Mouse (Mus musculus) limb, embryonic 14.5 days (tissue): Measurements from ENCODE around the gene Grid2ip. TPM values are rescaled to one million over a fixed set of nuclear protein-coding genes. Genes with fewer than 3 reads are reported as not detected.
A peak's percentile ranks its signal among the peaks of the same experiment; 100 is the strongest.

Experiments
- ATAC-seq: fragments of 200-750 bp; cut with Nextera tagmentation; 2 replicates; pipeline ENCODE4 v1.8.0; 2017; ENCODE audit warnings: low read depth, moderate number of reproducible peaks, moderate TSS enrichment; ENCODE audit not compliant: low FRiP score
- DNase-seq: peaks from one replicate; pipeline ENCODE4 v3.0.0-alpha.2; 2015; ENCODE audit warnings: low spot score
- H3K27ac ChIP-seq: fragments of 300-500 bp; sonication (generic); replicated peaks from 2 replicates; pipeline ENCODE4 v1.5.1; 2014; ENCODE audit warnings: low read depth, mild to moderate bottlenecking, low read length, moderate library complexity, mixed read lengths
- H3K27me3 ChIP-seq: fragments of 300-500 bp; sonication (generic); 2 replicates; pipeline ENCODE4 v1.6.1; 2014; ENCODE audit warnings: low read length, mixed read lengths; ENCODE audit not compliant: control insufficient read depth, insufficient read depth
- H3K36me3 ChIP-seq: fragments of 300-500 bp; sonication (generic); 2 replicates; pipeline ENCODE4 v1.6.1; 2014; ENCODE audit warnings: mild to moderate bottlenecking, low read length, moderate library complexity, mixed read lengths; ENCODE audit not compliant: control insufficient read depth, insufficient read depth
- H3K4me1 ChIP-seq: fragments of 300-500 bp; sonication (generic); 2 replicates; pipeline ENCODE4 v1.6.1; 2014; ENCODE audit warnings: antibody characterized with exemption, low read length, mixed read lengths; ENCODE audit not compliant: control insufficient read depth, insufficient read depth
- H3K4me2 ChIP-seq: fragments of 300-500 bp; sonication (generic); replicated peaks from 2 replicates; pipeline ENCODE4 v1.6.1; 2014; ENCODE audit warnings: low read depth, mild to moderate bottlenecking, low read length, moderate library complexity; ENCODE audit not compliant: severe bottlenecking
- H3K4me3 ChIP-seq: fragments of 300-500 bp; sonication (generic); replicated peaks from 2 replicates; pipeline ENCODE4 v1.5.1; 2014; ENCODE audit warnings: low read length
- H3K9ac ChIP-seq: fragments of 300-500 bp; sonication (generic); 2 replicates; pipeline ENCODE4 v1.6.1; 2014; ENCODE audit warnings: mild to moderate bottlenecking, low read depth, low read length, moderate library complexity; ENCODE audit not compliant: severe bottlenecking
- H3K9me3 ChIP-seq: fragments of 300-500 bp; sonication (generic); 2 replicates; pipeline ENCODE4 v1.6.1; 2016; ENCODE audit warnings: low read length; ENCODE audit not compliant: control insufficient read depth
- POLR2A ChIP-seq: fragments of 200-500 bp; IDR thresholded peaks from 2 replicates; pipeline ENCODE4 v1.8.0; 2012; ENCODE audit warnings: inconsistent platforms, mild to moderate bottlenecking, moderate library complexity, borderline replicate concordance; ENCODE audit not compliant: insufficient read depth, insufficient read length; ENCODE audit errors: extremely low read depth
- WGBS: fragments of 180-500 bp; shearing (Covaris S2); extraction: QIAGEN DNeasy Blood & Tissue Kit; methylation state at CpG from one replicate; pipeline ENCODE4 v1.1.7; 2014; 5-methylcytosine and 5-hydroxymethylcytosine counted together
- polyA plus RNA-seq, 2 experiments: library from polyadenylated mRNA; depleted of rRNA in 1 of 2; stranded (reverse) in 1 of 2; unstranded in 1 of 2; fragments of >200 nt; fragmentation: Nextera tagmentation in 1 of 2; extraction: Ambion mirVana in 1 of 2; gene quantifications; 2 replicates each; pipeline versions ENCODE4 v1.2.1 to v1.2.3; 2012 to 2014

Grid2ip gene
- polyA plus RNA-seq (2012; rRNA removed): 1.5 and 2.2 TPM in 2 replicates
- polyA plus RNA-seq (2014; fragmentation: Nextera tagmentation; extraction: Ambion mirVana): 0.51 and 0.89 TPM in 2 replicates

DNA sequence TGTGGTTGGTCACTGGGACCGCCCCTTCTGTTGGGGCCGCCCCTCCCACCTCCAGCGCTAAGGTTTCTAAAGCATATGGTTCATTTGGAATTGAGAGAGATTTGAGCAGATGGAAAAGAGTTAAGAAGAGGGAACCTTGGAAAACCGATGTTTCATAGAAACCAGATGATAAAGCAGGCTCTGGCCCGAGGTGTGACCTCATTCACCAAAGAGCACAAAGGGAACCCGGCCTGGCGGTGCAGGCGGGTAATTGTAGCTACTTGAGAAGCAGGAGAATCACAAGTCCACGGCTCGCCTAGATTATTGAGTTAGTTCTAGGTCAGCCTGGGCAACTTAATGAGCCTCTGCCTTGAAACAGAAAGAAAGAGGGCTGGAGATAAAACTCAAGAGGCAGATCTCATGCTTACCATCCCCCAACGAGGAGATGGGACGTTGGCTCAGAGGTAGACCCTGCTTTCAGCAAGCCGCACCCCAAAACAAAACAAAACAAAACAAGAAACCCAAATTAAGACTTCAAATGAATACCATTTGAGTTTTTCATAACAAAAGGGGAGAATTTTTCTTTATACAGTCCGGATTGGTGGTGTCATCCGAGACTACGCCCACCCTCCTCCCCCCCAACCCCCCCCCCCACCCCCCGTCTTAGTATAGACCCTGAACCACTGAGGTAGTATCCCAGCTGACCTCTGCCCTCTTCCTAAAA lies at the start of gene Grid2ip:
Gene Grid2ip, plus strand, starts transcription at position 653 of the 703 bp plus-strand sequence.
- Histone ChIP-seq H3K27ac (no peak within 1 kb of the TSS), H3K9ac (peak within 1 kb of the TSS; percentile 36), H3K4me1 (no peaks in the 10 kb centered on the region), H3K9me3 (no peaks in the 10 kb centered on the region), H3K27me3 (peaks cover 18% of the 10 kb centered on the region; the same call in 1 of the 2 replicates), H3K36me3 (no peaks in the 10 kb centered on the region), H3K4me2 (peak within 1 kb of the TSS; percentile 38), H3K4me3 (peak within 1 kb of the TSS; percentile 25)
- no peak for ATAC-seq
- TF ChIP-seq POLR2A: no peak
- DNase-seq: peak; percentile 7
- WGBS: 16% methylated on average over 17 of the region's 17 CpGs

DNA sequence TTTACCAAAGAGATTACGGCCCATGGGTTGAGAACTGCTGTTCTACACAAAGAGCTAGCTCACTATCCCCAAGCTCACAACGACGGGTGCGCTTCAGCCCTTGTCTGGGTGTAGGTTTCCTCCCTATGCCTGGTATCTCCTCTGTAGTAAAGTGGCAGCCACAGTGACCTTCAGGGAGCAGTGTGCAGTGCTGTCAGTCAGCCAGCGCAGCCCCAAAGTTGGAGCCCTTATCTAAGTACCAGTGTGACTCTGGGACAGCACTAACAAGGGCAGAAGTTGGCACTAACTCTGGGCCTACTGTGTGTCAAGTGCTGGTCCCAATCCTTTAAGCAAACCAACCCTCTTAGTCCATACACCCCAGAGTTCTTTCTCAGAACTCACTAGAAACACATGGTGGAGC lies 48.3 kb upstream of the Grid2ip start:
- H3K9ac ChIP-seq: no peak overlapping the region
- ATAC-seq (no peak), DNase-seq (no peak)
- TF ChIP-seq POLR2A: no peak
- 94% methylated on average over 5 of the region's 5 CpGs for WGBS
- no peak overlapping the region for H3K27ac ChIP-seq
- no peak overlapping the region for H3K4me3 ChIP-seq
- peaks cover 82% of the 10 kb centered on the region for H3K36me3 ChIP-seq
- no peak overlapping the region for H3K4me2 ChIP-seq
- no peaks in the 10 kb centered on the region for H3K27me3 ChIP-seq
- H3K4me1 ChIP-seq: peaks cover 5% of the 10 kb centered on the region
- H3K9me3 ChIP-seq: no peaks in the 10 kb centered on the region

GRCm38 (mm10) chr5:143309916-143310315 lies 47.2 kb upstream of the Grid2ip start:
- Histone ChIP-seq H3K27me3 (no peaks in the 10 kb centered on the region), H3K4me1 (peaks cover 7% of the 10 kb centered on the region), H3K9me3 (no peaks in the 10 kb centered on the region), H3K4me2 (no peak overlapping the region), H3K36me3 (peaks cover 77% of the 10 kb centered on the region), H3K9ac (no peak overlapping the region), H3K4me3 (no peak overlapping the region), H3K27ac (no peak overlapping the region)
- DNase-seq: no peak
- TF ChIP-seq POLR2A: no peak
- no peak for ATAC-seq
- WGBS: 83% methylated on average over 7 of the region's 7 CpGs

DNA sequence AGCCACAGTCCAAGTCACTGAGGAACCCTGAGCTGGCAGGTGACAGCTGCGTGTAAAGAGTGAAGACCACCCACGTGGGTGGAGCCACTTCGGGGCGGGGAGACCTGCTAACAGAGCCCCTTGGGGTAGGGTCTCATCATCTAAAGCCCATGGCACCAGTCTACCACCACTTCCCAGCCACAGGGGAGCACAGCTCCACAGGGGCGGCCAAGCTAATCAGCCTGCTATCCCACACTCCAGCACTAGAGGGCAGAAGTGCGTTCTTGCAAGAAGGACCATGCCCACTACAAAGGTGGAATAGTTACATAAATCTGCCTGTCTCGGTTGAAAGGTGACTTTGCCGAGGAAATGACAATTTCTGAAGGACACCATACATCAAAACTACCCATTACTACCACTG lies 45.3 kb upstream of the Grid2ip start:
- H3K36me3 ChIP-seq: peaks cover 68% of the 10 kb centered on the region
- no peak overlapping the region for H3K4me2 ChIP-seq
- TF ChIP-seq POLR2A: no peak
- H3K4me1 ChIP-seq: peaks cover 10% of the 10 kb centered on the region
- no peak overlapping the region for H3K27ac ChIP-seq
- DNase-seq (peak; percentile 44), ATAC-seq (no peak)
- H3K27me3 ChIP-seq: no peaks in the 10 kb centered on the region
- no peak overlapping the region for H3K9ac ChIP-seq
- 72% methylated on average over 8 of the region's 8 CpGs for WGBS
- H3K4me3 ChIP-seq: no peak overlapping the region
- no peaks in the 10 kb centered on the region for H3K9me3 ChIP-seq

DNA sequence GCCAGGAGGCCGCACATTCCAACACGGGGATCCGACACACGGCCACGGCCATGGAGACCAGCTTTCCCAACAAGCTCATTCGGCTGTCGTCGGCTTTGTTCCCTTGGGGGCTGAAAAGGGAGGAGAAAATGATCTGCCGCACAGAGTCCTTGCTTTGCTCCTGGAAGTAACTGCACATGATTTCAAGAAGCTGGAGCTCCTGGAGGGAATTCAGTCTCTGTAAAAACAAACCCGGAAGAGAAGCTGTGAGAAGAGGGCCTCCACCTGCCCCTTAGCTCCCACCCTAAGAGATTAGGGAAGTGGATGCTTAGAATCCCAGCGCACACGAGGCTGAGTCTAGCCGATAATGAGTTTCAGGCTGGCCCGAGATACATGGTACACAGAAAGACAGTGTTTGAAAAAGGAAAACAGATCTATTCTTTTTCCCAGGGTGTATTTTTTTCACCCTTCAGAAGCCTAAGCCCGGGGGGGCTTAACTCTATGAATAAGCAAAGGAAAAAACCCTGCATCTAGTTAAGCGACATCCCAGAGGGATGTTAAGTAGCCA lies 42.9 kb upstream of the Grid2ip start:
- Histone ChIP-seq H3K27me3 (no peaks in the 10 kb centered on the region), H3K9me3 (no peaks in the 10 kb centered on the region), H3K4me2 (peak overlapping the region; percentile 52), H3K9ac (peak overlapping the region; percentile 93), H3K36me3 (peaks cover 67% of the 10 kb centered on the region), H3K4me3 (peak overlapping the region; percentile 88), H3K4me1 (peaks cover 10% of the 10 kb centered on the region), H3K27ac (peak overlapping the region; percentile 86; the same call in 1 of the 2 replicates)
- WGBS: 2% methylated on average over 16 of the region's 16 CpGs
- ATAC-seq: no peak
- DNase-seq: no peak
- TF ChIP-seq POLR2A: no peak
